Mouse (Mus musculus): Measurements from ENCODE around the gene Mtfp1. TPM values are rescaled to one million over a fixed set of nuclear protein-coding genes. Genes with fewer than 3 reads are reported as not detected.
A peak's percentile ranks its signal among the peaks of the same experiment; 100 is the strongest.

Gene Mtfp1
- polyA plus RNA-seq, 1 experiment from 2014 or later: 15.7 TPM

DNA sequence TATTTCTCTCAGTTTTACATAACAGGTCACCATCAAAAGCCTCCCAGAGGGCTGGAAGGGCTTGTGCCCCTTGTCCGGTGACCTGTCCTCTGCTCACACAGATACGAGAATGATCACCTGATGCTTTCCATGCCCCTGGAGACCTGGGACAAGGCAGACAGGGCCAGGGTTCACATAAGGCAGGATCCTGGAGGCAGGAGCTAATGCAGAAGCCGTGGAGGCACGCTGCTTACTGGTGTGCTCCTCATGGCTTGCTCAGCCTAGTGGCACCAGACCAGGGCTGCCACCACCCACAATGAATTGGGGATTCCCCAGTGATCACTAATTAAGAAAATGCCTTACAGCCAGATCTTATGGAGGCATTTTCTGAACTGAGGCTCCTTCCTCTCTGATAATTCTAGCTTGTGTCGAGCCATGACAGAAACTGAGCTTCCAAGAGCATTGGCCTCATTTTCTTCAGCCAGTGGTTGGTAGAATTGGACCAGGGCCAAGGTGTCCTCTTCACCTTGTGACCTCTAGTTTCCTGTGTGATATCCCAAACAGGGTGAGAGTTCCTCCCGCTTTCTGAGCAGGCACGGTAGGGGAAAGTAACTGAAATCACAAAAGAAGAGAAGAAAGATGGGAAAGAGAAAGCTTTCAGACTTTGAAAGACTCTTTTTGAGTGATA lies 16.8 kb downstream of the Mtfp1 start:
- no peaks in the 10 kb centered on the region for H3K4me1 ChIP-seq (ENCODE audit: control insufficient read depth, insufficient read depth, low read depth, low read length)
- H3K4me2 ChIP-seq (ENCODE audit: low read length): no peak overlapping the region
- H3K27ac ChIP-seq (ENCODE audit: low read depth, low read length): no peak overlapping the region
- H3K27me3 ChIP-seq (replicated peaks; ENCODE audit: control insufficient read depth, insufficient read depth, low read length): no peaks in the 10 kb centered on the region
- ATAC-seq: no peak
- H3K4me3 ChIP-seq (ENCODE audit: low read length): no peak overlapping the region
- no peaks in the 10 kb centered on the region for H3K36me3 ChIP-seq (ENCODE audit: control insufficient read depth, insufficient read depth, low read length)
- H3K9me3 ChIP-seq (ENCODE audit: control insufficient read depth, low read length): no peaks in the 10 kb centered on the region
- WGBS: 89% methylated on average over 7 of the region's 7 CpGs
- no peak overlapping the region for H3K9ac ChIP-seq (ENCODE audit: low read depth, low read length)

GRCm38 (mm10) chr11:4076633-4077032 lies 18.6 kb downstream of the Mtfp1 start:
- Histone ChIP-seq H3K9ac (ENCODE audit: low read depth, low read length) (no peak overlapping the region), H3K4me3 (ENCODE audit: low read length) (no peak overlapping the region), H3K4me2 (ENCODE audit: low read length) (no peak overlapping the region), H3K4me1 (ENCODE audit: control insufficient read depth, insufficient read depth, low read depth, low read length) (no peaks in the 10 kb centered on the region), H3K36me3 (ENCODE audit: control insufficient read depth, insufficient read depth, low read length) (no peaks in the 10 kb centered on the region), H3K27me3 (replicated peaks; ENCODE audit: control insufficient read depth, insufficient read depth, low read length) (no peaks in the 10 kb centered on the region), H3K27ac (ENCODE audit: low read depth, low read length) (no peak overlapping the region), H3K9me3 (ENCODE audit: control insufficient read depth, low read length) (no peaks in the 10 kb centered on the region)
- WGBS: 17% methylated on average over 8 of the region's 8 CpGs
- no peak for ATAC-seq

- H3K4me1 ChIP-seq (ENCODE audit: control insufficient read depth, insufficient read depth, low read depth, low read length): no peaks in the 10 kb centered on the region; the same call in 1 of the 2 replicates
- H3K4me2 ChIP-seq (ENCODE audit: low read length): no peak overlapping the region
- H3K9me3 ChIP-seq (ENCODE audit: control insufficient read depth, low read length): no peaks in the 10 kb centered on the region
- no peaks in the 10 kb centered on the region for H3K36me3 ChIP-seq (ENCODE audit: control insufficient read depth, insufficient read depth, low read length)
- peak; percentile 88 for ATAC-seq
- WGBS: 71% methylated on average over 1 of the region's 1 CpGs
- H3K4me3 ChIP-seq (ENCODE audit: low read length): no peak overlapping the region
- H3K27ac ChIP-seq (ENCODE audit: low read depth, low read length): no peak overlapping the region
- H3K27me3 ChIP-seq (replicated peaks; ENCODE audit: control insufficient read depth, insufficient read depth, low read length): no peaks in the 10 kb centered on the region
- no peak overlapping the region for H3K9ac ChIP-seq (ENCODE audit: low read depth, low read length)
Measured at GRCm38 (mm10) chr11:4069664-4070063, 25.6 kb downstream of the Mtfp1 start.

DNA sequence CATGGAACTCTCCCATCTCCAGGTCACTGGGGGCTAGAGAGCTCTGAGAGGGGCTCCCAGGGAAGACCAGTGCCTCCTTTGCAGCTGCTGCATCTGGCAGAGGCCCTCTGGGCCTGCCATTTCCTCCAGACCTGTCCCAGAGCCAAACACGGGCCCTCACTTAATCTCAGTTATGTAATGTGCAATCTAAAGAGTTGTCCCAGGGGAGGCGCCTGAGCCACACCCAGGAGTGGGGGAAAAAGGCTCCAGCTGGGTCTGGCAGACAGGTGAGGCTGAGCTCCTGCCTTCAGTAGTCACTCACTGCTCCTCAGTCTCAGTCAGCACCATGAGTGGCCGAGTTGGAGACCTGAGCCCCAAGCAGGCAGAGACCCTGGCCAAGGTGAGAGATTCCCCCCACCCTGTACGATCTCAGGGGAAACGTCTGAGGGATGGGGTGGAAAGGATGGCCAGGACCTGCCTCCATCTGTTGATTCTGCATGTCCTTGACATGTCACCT lies 30.6 kb downstream of the Mtfp1 start, which contains the start of gene Sec14l3:
Gene Sec14l3 (plus strand): TSS at position 215 of the 496 bp plus-strand sequence.
- ATAC-seq: no peak
- Histone ChIP-seq H3K27ac (ENCODE audit: low read depth, low read length) (no peak within 1 kb of the TSS), H3K4me3 (ENCODE audit: low read length) (no peak within 1 kb of the TSS), H3K36me3 (ENCODE audit: control insufficient read depth, insufficient read depth, low read length) (no peaks in the 10 kb centered on the region), H3K27me3 (replicated peaks; ENCODE audit: control insufficient read depth, insufficient read depth, low read length) (no peaks in the 10 kb centered on the region), H3K9me3 (ENCODE audit: control insufficient read depth, low read length) (no peaks in the 10 kb centered on the region), H3K9ac (ENCODE audit: low read depth, low read length) (no peak within 1 kb of the TSS), H3K4me1 (ENCODE audit: control insufficient read depth, insufficient read depth, low read depth, low read length) (no peaks in the 10 kb centered on the region), H3K4me2 (ENCODE audit: low read length) (no peak within 1 kb of the TSS)
- 78% methylated on average over 5 of the region's 5 CpGs for WGBS

GRCm38 (mm10) chr11:4062981-4063380 lies 32.3 kb downstream of the Mtfp1 start:
- Histone ChIP-seq H3K27me3 (replicated peaks; ENCODE audit: control insufficient read depth, insufficient read depth, low read length) (no peaks in the 10 kb centered on the region), H3K27ac (ENCODE audit: low read depth, low read length) (no peak overlapping the region), H3K4me3 (ENCODE audit: low read length) (no peak overlapping the region), H3K4me2 (ENCODE audit: low read length) (no peak overlapping the region), H3K4me1 (ENCODE audit: control insufficient read depth, insufficient read depth, low read depth, low read length) (no peaks in the 10 kb centered on the region), H3K9me3 (ENCODE audit: control insufficient read depth, low read length) (no peaks in the 10 kb centered on the region), H3K36me3 (ENCODE audit: control insufficient read depth, insufficient read depth, low read length) (no peaks in the 10 kb centered on the region), H3K9ac (ENCODE audit: low read depth, low read length) (no peak overlapping the region)
- 65% methylated on average over 6 of the region's 6 CpGs for WGBS
- no peak for ATAC-seq

GRCm38 (mm10) chr11:4062523-4062922 lies 32.7 kb downstream of the Mtfp1 start:
- Histone ChIP-seq H3K9me3 (ENCODE audit: control insufficient read depth, low read length) (no peaks in the 10 kb centered on the region), H3K4me3 (ENCODE audit: low read length) (no peak overlapping the region), H3K4me1 (ENCODE audit: control insufficient read depth, insufficient read depth, low read depth, low read length) (no peaks in the 10 kb centered on the region), H3K4me2 (ENCODE audit: low read length) (no peak overlapping the region), H3K27ac (ENCODE audit: low read depth, low read length) (no peak overlapping the region), H3K9ac (ENCODE audit: low read depth, low read length) (no peak overlapping the region), H3K27me3 (replicated peaks; ENCODE audit: control insufficient read depth, insufficient read depth, low read length) (no peaks in the 10 kb centered on the region), H3K36me3 (ENCODE audit: control insufficient read depth, insufficient read depth, low read length) (no peaks in the 10 kb centered on the region)
- no peak for ATAC-seq
- WGBS: 95% methylated on average over 4 of the region's 4 CpGs

- ATAC-seq: no peak
- Histone ChIP-seq H3K9me3 (ENCODE audit: control insufficient read depth, low read length) (no peaks in the 10 kb centered on the region), H3K4me1 (ENCODE audit: control insufficient read depth, insufficient read depth, low read depth, low read length) (no peaks in the 10 kb centered on the region), H3K27me3 (replicated peaks; ENCODE audit: control insufficient read depth, insufficient read depth, low read length) (no peaks in the 10 kb centered on the region), H3K36me3 (ENCODE audit: control insufficient read depth, insufficient read depth, low read length) (no peaks in the 10 kb centered on the region), H3K27ac (ENCODE audit: low read depth, low read length) (no peak overlapping the region), H3K4me3 (ENCODE audit: low read length) (no peak overlapping the region), H3K4me2 (ENCODE audit: low read length) (no peak overlapping the region), H3K9ac (ENCODE audit: low read depth, low read length) (no peak overlapping the region)
- WGBS: 73% methylated on average over 5 of the region's 5 CpGs
Measured at GRCm38 (mm10) chr11:4060866-4061575, 34.2 kb downstream of the Mtfp1 start.

- Histone ChIP-seq H3K9ac (ENCODE audit: low read depth, low read length) (no peak overlapping the region), H3K4me2 (ENCODE audit: low read length) (no peak overlapping the region), H3K4me1 (ENCODE audit: control insufficient read depth, insufficient read depth, low read depth, low read length) (no peaks in the 10 kb centered on the region), H3K4me3 (ENCODE audit: low read length) (no peak overlapping the region), H3K36me3 (ENCODE audit: control insufficient read depth, insufficient read depth, low read length) (no peaks in the 10 kb centered on the region), H3K27ac (ENCODE audit: low read depth, low read length) (no peak overlapping the region), H3K9me3 (ENCODE audit: control insufficient read depth, low read length) (no peaks in the 10 kb centered on the region), H3K27me3 (replicated peaks; ENCODE audit: control insufficient read depth, insufficient read depth, low read length) (no peaks in the 10 kb centered on the region)
- ATAC-seq: no peak
- 20% methylated on average over 5 of the region's 5 CpGs for WGBS
Measured at GRCm38 (mm10) chr11:4053586-4053985, 41.7 kb downstream of the Mtfp1 start.

- no peak overlapping the region for H3K4me2 ChIP-seq (ENCODE audit: low read length)
- H3K36me3 ChIP-seq (ENCODE audit: control insufficient read depth, insufficient read depth, low read length): no peaks in the 10 kb centered on the region
- H3K9me3 ChIP-seq (ENCODE audit: control insufficient read depth, low read length): no peaks in the 10 kb centered on the region
- no peaks in the 10 kb centered on the region for H3K27me3 ChIP-seq (replicated peaks; ENCODE audit: control insufficient read depth, insufficient read depth, low read length)
- ATAC-seq: no peak
- no peak overlapping the region for H3K4me3 ChIP-seq (ENCODE audit: low read length)
- H3K27ac ChIP-seq (ENCODE audit: low read depth, low read length): no peak overlapping the region
- H3K4me1 ChIP-seq (ENCODE audit: control insufficient read depth, insufficient read depth, low read depth, low read length): no peaks in the 10 kb centered on the region
- WGBS: 80% methylated on average over 6 of the region's 6 CpGs
- H3K9ac ChIP-seq (ENCODE audit: low read depth, low read length): no peak overlapping the region
Measured at GRCm38 (mm10) chr11:4048438-4048837, 46.8 kb downstream of the Mtfp1 start.
